Mouse (Mus musculus) testis, adult 2 months (tissue): ENCODE measurements at regions not wholly inside any gene's neighbourhood (a gene's known extent, or its start where the extent isn't known, plus 50 kb on each side); places are given as distances from the start of the nearest gene placed in this dataset.

Experiments
- CTCF ChIP-seq: fragments of 200-500 bp; IDR thresholded peaks from 2 replicates; pipeline ENCODE4 v1.5.1; 2012; ENCODE audit warnings: low read depth, mild to moderate bottlenecking, inconsistent platforms, low read length, moderate library complexity; ENCODE audit not compliant: control insufficient read depth, insufficient read depth, insufficient replicate concordance
- POLR2A ChIP-seq: fragments of 200-500 bp; IDR thresholded peaks from 2 replicates; pipeline ENCODE4 v1.6.1; 2012; ENCODE audit warnings: low read depth, mild to moderate bottlenecking, inconsistent platforms, low read length, moderate library complexity; ENCODE audit not compliant: control insufficient read depth

- no peak for TF ChIP-seq POLR2A
- TF ChIP-seq CTCF, result no peak
These were observed 78.1 kb upstream of the Gm21863 start for GRCm38 (mm10) chr12:19876186-19876585.
